Mouse (Mus musculus): ENCODE data around the gene Shpk.

DNA sequence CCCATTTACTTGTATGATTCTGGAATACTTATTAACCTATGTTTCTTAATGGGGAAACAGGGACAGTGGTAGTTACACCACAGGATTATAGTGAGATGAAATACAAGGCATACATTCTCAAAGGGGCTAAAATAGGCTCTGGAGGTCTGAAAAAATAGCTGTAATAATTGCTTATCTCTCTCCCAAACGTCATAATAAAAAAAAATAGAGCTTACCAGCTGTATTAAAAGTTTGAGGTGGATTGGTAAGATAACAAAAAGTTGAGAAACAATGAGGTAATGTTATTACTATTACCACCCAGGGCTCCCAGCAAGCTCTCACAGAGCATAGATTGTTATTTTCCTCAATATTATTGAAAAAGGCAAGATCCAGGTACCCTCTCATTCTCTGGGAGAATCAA is 1.1 kb upstream of the Shpk start:
- TF ChIP-seq MAFK (IDR thresholded peaks at IDR 0.05; ENCODE audit: insufficient read depth, low read depth, low read length) (no peak), ZNF384 (IDR thresholded peaks at IDR 0.05; ENCODE audit: low read depth, low read length) (no peak), ZC3H11A (IDR thresholded peaks at IDR 0.05; ENCODE audit: borderline replicate concordance, low read depth, low read length) (no peak)

Data from ES-E14 (cell line).